23 mouse cellular contexts compared by ENCODE assay signal in the genomic region with DNA sequence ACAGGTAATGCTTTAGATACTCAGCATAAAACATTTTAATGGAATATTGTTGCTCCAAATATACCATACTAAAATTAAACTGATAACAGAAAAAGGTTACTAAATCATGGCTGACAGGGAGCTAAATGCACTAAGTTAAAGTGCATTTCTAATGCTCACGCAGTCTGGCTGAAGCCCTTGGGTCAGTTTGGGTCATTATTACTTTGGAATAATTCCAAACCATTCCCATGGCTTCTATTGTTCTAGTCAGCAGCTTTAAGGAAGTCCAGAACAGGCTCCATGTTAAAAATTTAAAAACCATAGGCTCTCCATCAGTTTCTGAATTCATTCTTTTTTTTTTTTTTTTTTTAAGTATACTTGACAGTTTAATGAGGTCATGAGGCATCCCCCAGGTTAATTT. TPM values are rescaled to one million over a fixed set of nuclear protein-coding genes. Genes with fewer than 3 reads are reported as not detected.
DNase-seq lines count a peak whose midpoint lies in the region; ATAC-seq and TF ChIP-seq lines count a peak whose summit lies in the region.
"Had no signal": no experiment of that assay in that cellular context is flagged by ENCODE, and none has a peak within 500 bp of the region (broad histone marks: within the 10 kb centered on the region; RNA-seq: fewer than 3 reads in every experiment).

No protein-coding gene starts in this region.

- peaks cover 36% of the 10 kb centered on the region for H3K79me2 ChIP-seq in MEL (ENCODE audit: control insufficient read depth, insufficient read depth, low read length, poor library complexity)

- no peaks in the 10 kb centered on the region for H3K27me3 ChIP-seq in heart, embryonic 11.5 days (ENCODE audit: control insufficient read depth, insufficient read depth, low read length)
- H3K27me3 ChIP-seq in kidney, embryonic 15.5 days = no peaks in the 10 kb centered on the region
- H3K27me3 ChIP-seq in kidney, embryonic 14.5 days (ENCODE audit: control insufficient read depth, insufficient read depth, low read length) = no peaks in the 10 kb centered on the region
- no peaks in the 10 kb centered on the region for H3K27me3 ChIP-seq in MEL (ENCODE audit: control insufficient read depth in 1 of 2, insufficient read depth in 2 of 2, low read length in 2 of 2)
- H3K27me3 ChIP-seq: CH12.LX; intestine, embryonic 15.5 days; limb, embryonic 12.5 days had no signal

- no peaks in the 10 kb centered on the region for H3K9me3 ChIP-seq in heart, embryonic 11.5 days (replicated peaks; ENCODE audit: control insufficient read depth, low read length)
- no peaks in the 10 kb centered on the region for H3K9me3 ChIP-seq in kidney, embryonic 15.5 days (replicated peaks)
- H3K9me3 ChIP-seq in kidney, embryonic 14.5 days (ENCODE audit: control insufficient read depth, low read length) = no peaks in the 10 kb centered on the region
- H3K9me3 ChIP-seq in MEL (replicated peaks; ENCODE audit: insufficient read depth, low read length) = no peaks in the 10 kb centered on the region
- H3K9me3 ChIP-seq: forebrain, embryonic 10.5 days; G1E; hindbrain, embryonic 10.5 days; intestine, embryonic 15.5 days; limb, embryonic 12.5 days had no signal

- no peak overlapping the region for H3K9ac ChIP-seq in heart, embryonic 11.5 days (ENCODE audit: low read depth, low read length)
- H3K9ac ChIP-seq in kidney, embryonic 15.5 days = 0 out of 2 replicates have a peak overlapping the region, but pooled peaks have one; percentile 10
- no peak overlapping the region for H3K9ac ChIP-seq in kidney, embryonic 14.5 days (ENCODE audit: low read depth, low read length)
- no peak overlapping the region for H3K9ac ChIP-seq in MEL (ENCODE audit: control insufficient read depth, low read depth, low read length, poor library complexity, severe bottlenecking)
- H3K9ac ChIP-seq: intestine, embryonic 15.5 days; limb, embryonic 12.5 days; liver, embryonic 14.5 days had no signal

- 80% methylated on average over 1 of the region's 1 CpGs for WGBS in heart, embryonic 11.5 days (ENCODE audit: insufficient replicate concordance)
- WGBS in kidney, embryonic 15.5 days = 44% methylated on average over 1 of the region's 1 CpGs
- 50% methylated on average over 1 of the region's 1 CpGs for WGBS in kidney, embryonic 14.5 days

- no peak overlapping the region for H3K4me3 ChIP-seq in heart, embryonic 11.5 days (ENCODE audit: low read depth, low read length)
- no peak overlapping the region for H3K4me3 ChIP-seq in kidney, embryonic 15.5 days (replicated peaks)
- no peak overlapping the region for H3K4me3 ChIP-seq in kidney, embryonic 14.5 days (ENCODE audit: low read length)
- no peak overlapping the region for H3K4me3 ChIP-seq in MEL (ENCODE audit: control insufficient read depth in 1 of 2, insufficient read depth in 1 of 2, low read depth in 2 of 2, low read length in 2 of 2)
- H3K4me3 ChIP-seq: forebrain, embryonic 10.5 days; hindbrain, embryonic 10.5 days; intestine, embryonic 15.5 days; layer of hippocampus, adult 2 months; limb, embryonic 12.5 days had no signal

- peaks cover 5% of the 10 kb centered on the region for H3K4me1 ChIP-seq in heart, embryonic 11.5 days (ENCODE audit: control insufficient read depth, insufficient read depth, low read length)
- peaks cover 17% of the 10 kb centered on the region for H3K4me1 ChIP-seq in kidney, embryonic 15.5 days
- H3K4me1 ChIP-seq in kidney, embryonic 14.5 days (ENCODE audit: control insufficient read depth, insufficient read depth, low read length) = peaks cover 17% of the 10 kb centered on the region
- 0 out of 4 replicates have a peak, but pooled peaks cover 2 to 3% of the 10 kb centered on the region in 2 experiments for H3K4me1 ChIP-seq in MEL (ENCODE audit: control insufficient read depth in 1 of 2, insufficient read depth in 2 of 2, low read length in 2 of 2)
- H3K4me1 ChIP-seq: hindbrain, embryonic 10.5 days; limb, embryonic 12.5 days had no signal

- H3K27ac ChIP-seq in heart, embryonic 11.5 days (ENCODE audit: low read depth, low read length) = no peak overlapping the region
- H3K27ac ChIP-seq in kidney, embryonic 15.5 days = peak overlapping the region; percentile 64
- no peak overlapping the region for H3K27ac ChIP-seq in kidney, embryonic 14.5 days (ENCODE audit: low read depth, low read length)
- H3K27ac ChIP-seq in MEL (ENCODE audit: control insufficient read depth, low read depth, low read length) = no peak overlapping the region
- H3K27ac ChIP-seq: forebrain, embryonic 10.5 days; hindbrain, embryonic 10.5 days; intestine, embryonic 15.5 days; layer of hippocampus, adult 2 months; limb, embryonic 12.5 days; liver, embryonic 14.5 days had no signal

- no peak for TF ChIP-seq POLR2A in MEL (IDR thresholded peaks at IDR 0.05; ENCODE audit: control insufficient read depth in 1 of 2, insufficient read depth in 1 of 2, low read depth in 1 of 2, low read length in 2 of 2, poor library complexity in 1 of 2)

- H3K36me3 ChIP-seq in heart, embryonic 11.5 days (ENCODE audit: control insufficient read depth, insufficient read depth, low read length) = no peaks in the 10 kb centered on the region
- H3K36me3 ChIP-seq in kidney, embryonic 15.5 days = peaks cover 3% of the 10 kb centered on the region; the same call in 1 of the 2 replicates
- no peaks in the 10 kb centered on the region for H3K36me3 ChIP-seq in kidney, embryonic 14.5 days (ENCODE audit: control insufficient read depth, insufficient read depth, low read length)
- peaks cover 0 to 4% of the 10 kb centered on the region in 2 experiments; a peak in 1 of 4 replicates for H3K36me3 ChIP-seq in MEL (ENCODE audit: control insufficient read depth in 1 of 2, insufficient read depth in 2 of 2, low read length in 2 of 2)
- H3K36me3 ChIP-seq: intestine, embryonic 15.5 days; limb, embryonic 12.5 days had no signal

- TF ChIP-seq CTCF in MEL (IDR thresholded peaks at IDR 0.05 in 2 of 3, conservative IDR thresholded peaks at IDR 0.05 in 1 of 3; ENCODE audit: control insufficient read depth in 1 of 3, insufficient read depth in 1 of 3, low read depth in 2 of 3, low read length in 3 of 3, poor library complexity in 1 of 3, severe bottlenecking in 1 of 3) = no peak

- ATAC-seq in heart, embryonic 11.5 days (replicated peaks; ENCODE audit: insufficient number of reproducible peaks, low FRiP score, low TSS enrichment) = no peak
- no peak for ATAC-seq in kidney, embryonic 15.5 days (replicated peaks; ENCODE audit: low FRiP score)
- ATAC-seq in kidney, embryonic 14.5 days (ENCODE audit: low FRiP score, low TSS enrichment) = no peak
- ATAC-seq: forebrain, embryonic 16.5 days; intestine, embryonic 15.5 days had no signal

- no peak for TF ChIP-seq RAD21 in MEL (IDR thresholded peaks at IDR 0.05; ENCODE audit: low read depth, low read length)

- TF ChIP-seq EP300 in MEL (IDR thresholded peaks at IDR 0.05; ENCODE audit: low read depth in 1 of 2, low read length in 2 of 2) = no peak

- H3K4me2 ChIP-seq in heart, embryonic 11.5 days = no peak overlapping the region
- H3K4me2 ChIP-seq in kidney, embryonic 15.5 days = no peak overlapping the region
- no peak overlapping the region for H3K4me2 ChIP-seq in kidney, embryonic 14.5 days (replicated peaks; ENCODE audit: low read depth, low read length)
- H3K4me2 ChIP-seq: intestine, embryonic 15.5 days; limb, embryonic 12.5 days had no signal

- peak; percentile 45 for DNase-seq in heart, adult 8-10 months (ENCODE audit: low spot score)
- DNase-seq in MEL (ENCODE audit: low read depth, low spot score) (no peak), adipocyte (ENCODE audit: low spot score) (peak; percentile 52)
- no peak for DNase-seq in thymus, postnatal 36 days
- DNase-seq: adrenal gland, postnatal 25 days; B cell, adult 2 months; cerebellum, adult 11 months; cerebellum, postnatal 14 days; gastrocnemius, postnatal 25 days; layer of hippocampus, postnatal 36 days; lung, postnatal 4 days had no signal

TF ChIP-seq in MEL, 35 proteins besides CTCF, POLR2A, EP300 and RAD21:
- TF ChIP-seq MYC (IDR thresholded peaks at IDR 0.05; ENCODE audit: low read depth, low read length) (no peak), ZNF384 (IDR thresholded peaks at IDR 0.05; ENCODE audit: low read depth, low read length) (0 out of 2 replicates have a peak, but pooled peaks have one; percentile 16)

RNA-seq across cellular contexts. Expression of gene Sos2, which starts 7.5 kb away (rescaled TPM):
- total RNA-seq in heart, adult 8-10 months (2022) = 10 to 100 TPM; 36.6 to 44.0 (median 41.1) TPM
- polyA plus RNA-seq in heart, embryonic 11.5 days (2014; fragmentation: Nextera tagmentation; extraction: Ambion mirVana) = 7.9 and 9.1 TPM in 2 replicates
- 8.7 and 9.1 TPM in 2 replicates for polyA plus RNA-seq in kidney, embryonic 15.5 days (2015; fragmentation: Nextera tagmentation; extraction: Ambion mirVana)
- 12.0 and 12.9 TPM in 2 replicates for polyA plus RNA-seq in kidney, embryonic 14.5 days (2014; fragmentation: Nextera tagmentation; extraction: Ambion mirVana)
- total RNA-seq in MEL (2012; rRNA removed) = 9.8 and 10.8 TPM in 2 replicates
- polyA plus RNA-seq in MEL (2012; ENCODE audit: insufficient read depth in 1 of 2, insufficient read length in 2 of 2, low read depth in 1 of 2, low replicate concordance in 2 of 2, missing spikeins in 1 of 2) = 10 to 100 TPM in 1 of 2 experiments, not detected in 1; 17.8 TPM

RNA-seq across cellular contexts. Expression of gene L2hgdh, which starts 50.5 kb away (rescaled TPM):
- 10 to 100 TPM; 42.7 to 56.7 (median 46.3) TPM for total RNA-seq in heart, adult 8-10 months (2022)
- 15.2 and 18.0 TPM in 2 replicates for polyA plus RNA-seq in heart, embryonic 11.5 days (2014; fragmentation: Nextera tagmentation; extraction: Ambion mirVana)
- polyA plus RNA-seq in kidney, embryonic 15.5 days (2015; fragmentation: Nextera tagmentation; extraction: Ambion mirVana) = 22.3 TPM in 2 replicates
- 12.6 and 19.5 TPM in 2 replicates for polyA plus RNA-seq in kidney, embryonic 14.5 days (2014; fragmentation: Nextera tagmentation; extraction: Ambion mirVana)
- total RNA-seq in MEL (2012; rRNA removed) = 23.9 and 31.6 TPM in 2 replicates
- polyA plus RNA-seq in MEL (2012; ENCODE audit: insufficient read depth in 1 of 2, insufficient read length in 2 of 2, low read depth in 1 of 2, low replicate concordance in 2 of 2, missing spikeins in 1 of 2) = 10 to 100 TPM in 1 of 2 experiments, not detected in 1; 18.3 TPM

RNA-seq across cellular contexts. Expression of gene Atp5s, which starts 50.6 kb away (rescaled TPM):
- 10 to 100 TPM; 28.1 to 38.2 (median 32.3) TPM for total RNA-seq in heart, adult 8-10 months (2022)
- 30.1 and 35.8 TPM in 2 replicates for polyA plus RNA-seq in heart, embryonic 11.5 days (2014; fragmentation: Nextera tagmentation; extraction: Ambion mirVana)
- polyA plus RNA-seq in kidney, embryonic 15.5 days (2015; fragmentation: Nextera tagmentation; extraction: Ambion mirVana) = 30.7 and 31.0 TPM in 2 replicates
- polyA plus RNA-seq in kidney, embryonic 14.5 days (2014; fragmentation: Nextera tagmentation; extraction: Ambion mirVana) = 29.4 and 37.6 TPM in 2 replicates
- 9.4 and 13.7 TPM in 2 replicates for total RNA-seq in MEL (2012; rRNA removed)
- polyA plus RNA-seq in MEL (2012; ENCODE audit: insufficient read depth in 1 of 2, insufficient read length in 2 of 2, low read depth in 1 of 2, low replicate concordance in 2 of 2, missing spikeins in 1 of 2) = 10 to 100 TPM in 1 of 2 experiments, not detected in 1; 12.7 TPM

Comparison
In these comparisons a context has a peak if more than half of its experiments do, and no peak if none do; other contexts are left out.
1. DNase-seq: peak in heart, adult 8-10 months (single experiment) and adipocyte (single experiment); none in MEL (single experiment) and thymus, postnatal 36 days (0 of 2).